Mouse (Mus musculus): Measurements from ENCODE around the gene Cd40.

Gene Cd40

GRCm38 (mm10) chr2:165054888-165055852, at the start of gene Cd40:
Gene Cd40 (plus strand): TSS chr2:165055627.
- in situ Hi-C loops (cut with MboI; ENCODE audit: low pct_unique_long_range_greater_than_20kb in 1 of 2, low sequenced_read_pairs in 2 of 2, unreplicated experiment in 1 of 2): no loop called here

- in situ Hi-C loops (cut with MboI; ENCODE audit: low pct_unique_long_range_greater_than_20kb in 1 of 2, low sequenced_read_pairs in 2 of 2, unreplicated experiment in 1 of 2): no loop called here
These were observed 48.6 kb upstream of the Cd40 start for GRCm38 (mm10) chr2:165006813-165007212.

- in situ Hi-C loops (cut with MboI; ENCODE audit: low pct_unique_long_range_greater_than_20kb in 1 of 2, low sequenced_read_pairs in 2 of 2, unreplicated experiment in 1 of 2): no loop called here
These were observed 47.4 kb upstream of the Cd40 start for GRCm38 (mm10) chr2:165007986-165008385.

GRCm38 (mm10) chr2:165009161-165009560, 46.3 kb upstream of the Cd40 start:
- in situ Hi-C loops (cut with MboI; ENCODE audit: low pct_unique_long_range_greater_than_20kb in 1 of 2, low sequenced_read_pairs in 2 of 2, unreplicated experiment in 1 of 2): no loop called here

DNA sequence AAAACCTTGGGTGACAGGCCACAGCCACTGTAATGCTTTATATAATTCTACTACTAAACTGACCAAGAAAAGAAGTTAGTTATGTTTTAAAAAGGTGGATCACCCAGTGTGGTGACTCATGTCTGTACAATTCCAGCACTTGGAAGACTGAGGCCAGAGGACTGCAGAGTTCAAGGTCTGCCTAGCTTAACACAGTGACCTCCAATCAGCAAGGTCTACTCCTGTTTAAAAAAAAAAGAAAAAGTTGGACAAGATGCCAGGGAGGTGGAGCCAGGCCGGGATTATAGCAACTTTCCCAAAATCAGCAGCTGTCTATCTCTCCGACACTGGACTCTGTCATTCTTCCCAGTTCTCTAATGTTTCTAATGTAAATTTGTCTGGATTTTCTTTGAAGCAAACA, 45.8 kb upstream of the Cd40 start:
- in situ Hi-C loops (cut with MboI; ENCODE audit: low pct_unique_long_range_greater_than_20kb in 1 of 2, low sequenced_read_pairs in 2 of 2, unreplicated experiment in 1 of 2): no loop called here

GRCm38 (mm10) chr2:165010351-165010750, 45.1 kb upstream of the Cd40 start:
- in situ Hi-C loops (cut with MboI; ENCODE audit: low pct_unique_long_range_greater_than_20kb in 1 of 2, low sequenced_read_pairs in 2 of 2, unreplicated experiment in 1 of 2): no loop called here

GRCm38 (mm10) chr2:165014935-165015334, 40.5 kb upstream of the Cd40 start:
- in situ Hi-C loops (cut with MboI; ENCODE audit: low pct_unique_long_range_greater_than_20kb in 1 of 2, low sequenced_read_pairs in 2 of 2, unreplicated experiment in 1 of 2): no loop called here

GRCm38 (mm10) chr2:165020490-165020889, 34.9 kb upstream of the Cd40 start:
- in situ Hi-C loops (cut with MboI; ENCODE audit: low pct_unique_long_range_greater_than_20kb in 1 of 2, low sequenced_read_pairs in 2 of 2, unreplicated experiment in 1 of 2): no loop called here

GRCm38 (mm10) chr2:165027163-165027562, 28.3 kb upstream of the Cd40 start:
- in situ Hi-C loops (cut with MboI; ENCODE audit: low pct_unique_long_range_greater_than_20kb in 1 of 2, low sequenced_read_pairs in 2 of 2, unreplicated experiment in 1 of 2): no loop called here

- in situ Hi-C loops (cut with MboI; ENCODE audit: low pct_unique_long_range_greater_than_20kb in 1 of 2, low sequenced_read_pairs in 2 of 2, unreplicated experiment in 1 of 2): no loop called here
These were observed 22.9 kb upstream of the Cd40 start for GRCm38 (mm10) chr2:165032533-165032932.

- in situ Hi-C loops (cut with MboI; ENCODE audit: low pct_unique_long_range_greater_than_20kb in 1 of 2, low sequenced_read_pairs in 2 of 2, unreplicated experiment in 1 of 2): no loop called here
These were observed 22.1 kb upstream of the Cd40 start for GRCm38 (mm10) chr2:165033306-165033705.

DNA sequence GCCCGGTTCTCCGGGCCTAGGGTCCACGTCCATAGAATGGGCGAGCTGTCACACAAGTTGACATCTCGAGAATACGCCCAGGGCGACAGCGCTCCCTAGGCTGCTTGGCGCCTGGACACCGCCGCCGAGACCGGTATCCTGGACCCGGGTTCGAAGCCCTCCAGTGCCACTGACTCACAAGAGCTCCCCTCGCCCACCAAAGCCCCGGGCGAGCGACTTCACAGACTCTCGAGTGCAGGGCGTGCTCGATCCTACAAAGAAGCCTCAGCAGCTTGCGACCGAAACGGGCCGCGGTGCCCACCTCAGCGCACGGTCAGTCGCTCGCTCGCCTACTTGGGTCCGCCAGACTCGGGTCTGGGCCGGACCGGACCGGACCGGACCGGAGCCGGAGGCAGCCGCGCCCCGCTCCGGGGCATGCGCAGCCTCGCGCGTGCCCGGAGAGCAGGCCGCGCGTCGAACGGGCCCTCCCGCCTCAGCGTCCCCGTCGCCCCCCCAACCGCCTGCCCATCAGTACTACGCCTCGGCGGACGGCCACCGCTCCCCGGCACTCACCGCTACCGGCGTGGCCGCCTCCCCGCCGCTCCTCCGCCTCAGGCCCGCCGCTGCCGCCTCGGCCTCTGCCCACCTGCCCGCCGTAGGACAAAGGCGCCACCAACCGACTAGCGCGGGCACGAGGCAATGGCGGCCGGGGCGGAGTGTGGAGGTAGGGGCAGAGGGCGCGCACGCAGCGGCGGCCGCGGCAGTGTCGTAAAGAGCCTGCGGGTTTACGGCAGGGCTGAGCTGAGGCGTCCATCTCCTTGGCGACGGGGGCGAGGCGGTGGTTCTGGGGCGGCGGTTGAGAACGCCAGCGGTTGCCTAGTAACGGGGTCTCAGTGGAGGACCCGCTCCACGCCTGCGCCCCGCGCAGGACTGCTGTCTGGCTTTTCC, 21.0 kb upstream of the Cd40 start, which contains the start of gene Ncoa5:
TSS of gene Ncoa5 (minus strand) at position 737 of the 927 bp plus-strand sequence.
- in situ Hi-C loops (cut with MboI; ENCODE audit: low pct_unique_long_range_greater_than_20kb in 1 of 2, low sequenced_read_pairs in 2 of 2, unreplicated experiment in 1 of 2): no loop called here

DNA sequence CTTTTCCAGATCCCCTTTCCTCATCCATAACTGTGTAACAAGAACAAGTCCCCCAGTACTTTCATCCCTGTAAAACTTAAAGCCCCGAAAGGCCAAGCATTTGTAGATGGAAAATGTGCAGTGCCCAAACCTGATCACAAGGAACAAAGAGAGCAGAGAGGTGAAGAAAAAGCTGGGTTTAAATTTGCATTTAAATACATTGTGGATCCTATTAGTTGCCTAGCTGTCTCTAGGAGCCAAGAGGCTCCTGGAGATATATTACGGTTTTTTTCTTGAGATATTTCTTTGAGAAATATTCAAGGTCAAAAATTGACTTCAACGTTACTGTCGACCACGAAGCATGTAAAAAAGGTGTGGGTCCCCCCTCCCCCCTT, 20.4 kb upstream of the Cd40 start:
- in situ Hi-C loops (cut with MboI; ENCODE audit: low pct_unique_long_range_greater_than_20kb in 1 of 2, low sequenced_read_pairs in 2 of 2, unreplicated experiment in 1 of 2): no loop called here

DNA sequence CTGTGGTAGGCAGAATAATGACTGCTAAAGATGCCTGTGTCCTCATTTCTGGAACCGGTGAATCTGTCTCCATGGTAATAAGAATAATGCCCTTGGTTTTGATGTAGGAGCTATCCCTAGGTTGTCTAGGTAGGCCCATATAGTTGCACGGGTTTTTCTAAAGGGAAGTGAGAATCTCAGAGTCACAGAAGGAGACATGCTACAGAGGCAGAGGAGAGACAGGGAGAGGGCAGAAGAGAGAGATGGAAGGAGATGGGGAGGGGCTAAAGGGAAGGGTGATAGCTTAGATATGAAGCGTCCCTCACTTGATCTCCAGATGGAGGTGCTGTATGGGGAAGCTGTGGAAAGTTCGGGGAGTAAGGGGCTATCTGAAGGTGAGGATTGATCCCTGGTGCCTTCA, 18.0 kb upstream of the Cd40 start:
- in situ Hi-C loops (cut with MboI; ENCODE audit: low pct_unique_long_range_greater_than_20kb in 1 of 2, low sequenced_read_pairs in 2 of 2, unreplicated experiment in 1 of 2): no loop called here

GRCm38 (mm10) chr2:165042126-165042525, 13.3 kb upstream of the Cd40 start:
- in situ Hi-C loops (cut with MboI; ENCODE audit: low pct_unique_long_range_greater_than_20kb in 1 of 2, low sequenced_read_pairs in 2 of 2, unreplicated experiment in 1 of 2): no loop called here

DNA sequence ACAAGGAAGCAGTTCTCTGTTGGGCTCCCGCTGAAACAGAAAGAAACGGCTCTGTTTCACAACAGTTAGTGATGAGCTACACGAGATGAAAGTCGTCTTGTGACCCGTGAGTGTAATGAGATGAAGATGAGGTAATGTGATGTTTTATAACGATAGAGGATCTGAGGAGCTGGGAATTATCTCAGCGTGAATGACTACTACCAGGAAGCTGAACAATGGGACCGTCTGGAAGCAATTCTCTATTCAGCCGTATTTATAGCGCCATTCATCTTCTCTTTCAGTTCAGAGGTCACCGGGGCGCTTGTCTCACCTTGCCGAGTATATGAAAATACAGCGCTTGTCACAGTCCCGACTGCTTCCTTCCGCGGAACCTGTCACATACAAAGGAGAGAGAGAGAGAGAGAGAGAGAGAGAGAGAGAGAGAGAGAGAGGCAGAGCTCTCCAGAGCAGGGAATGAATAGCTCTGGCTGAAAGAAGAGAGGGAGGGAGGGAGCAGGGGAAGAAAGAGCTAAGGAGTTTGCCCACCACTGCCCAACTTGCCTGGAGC, 12.3 kb upstream of the Cd40 start:
- in situ Hi-C loops (cut with MboI; ENCODE audit: low pct_unique_long_range_greater_than_20kb in 1 of 2, low sequenced_read_pairs in 2 of 2, unreplicated experiment in 1 of 2): no loop called here

DNA sequence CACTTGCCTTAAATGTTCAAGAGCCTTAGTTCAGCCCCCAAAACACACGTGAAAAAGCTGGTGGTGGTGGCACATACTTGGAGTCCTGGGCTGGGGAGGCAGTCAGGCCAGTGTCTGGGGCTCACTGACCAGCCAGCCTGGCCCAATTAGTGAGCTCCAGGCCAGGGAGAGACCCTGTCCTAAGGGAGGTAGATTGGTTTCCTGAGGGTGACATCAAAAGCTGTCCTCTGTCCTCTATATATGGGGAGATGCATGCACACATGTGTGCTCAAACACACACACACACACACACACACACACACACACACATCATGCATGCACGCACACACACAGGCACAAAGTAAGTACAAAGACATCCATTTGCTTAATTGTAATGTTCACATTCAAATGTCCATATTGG, 11.7 kb upstream of the Cd40 start:
- in situ Hi-C loops (cut with MboI; ENCODE audit: low pct_unique_long_range_greater_than_20kb in 1 of 2, low sequenced_read_pairs in 2 of 2, unreplicated experiment in 1 of 2): no loop called here

DNA sequence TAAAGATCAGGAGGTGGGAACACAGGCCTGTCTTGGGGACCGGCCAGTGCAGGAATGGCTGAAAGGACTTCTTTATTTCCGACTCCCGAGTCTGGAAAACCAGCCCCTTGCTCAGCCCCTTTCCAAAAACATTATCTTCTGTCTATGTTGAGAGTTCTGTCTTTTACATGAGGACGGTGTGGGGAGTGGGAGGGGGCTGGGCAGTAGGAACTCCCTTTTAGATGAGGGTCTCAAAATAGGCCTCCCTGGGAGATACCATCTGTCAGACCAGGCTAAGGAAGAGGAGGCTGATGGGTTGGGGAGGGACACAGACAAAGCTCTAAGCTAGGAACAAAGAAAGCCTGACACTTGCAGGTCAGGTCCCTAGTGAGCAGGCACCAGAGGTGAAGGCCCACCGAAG, 6.4 kb upstream of the Cd40 start:
- in situ Hi-C loops (cut with MboI; ENCODE audit: low pct_unique_long_range_greater_than_20kb in 1 of 2, low sequenced_read_pairs in 2 of 2, unreplicated experiment in 1 of 2): no loop called here
